Mouse (Mus musculus): ENCODE results near the gene 2610044O15Rik8.

Gene 2610044O15Rik8

GRCm38 (mm10) chr8:129234027-129234733 is at the start of gene 2610044O15Rik8:
2610044O15Rik8 (minus strand) TSS chr8:129234406.
- peak; percentile 82 for DNase-seq (ENCODE audit: low spot score in 2 of 2)

GRCm38 (mm10) chr8:129265918-129266317 is 31.7 kb upstream of the 2610044O15Rik8 start:
- no peak for DNase-seq (ENCODE audit: low spot score in 2 of 2)

GRCm38 (mm10) chr8:129264296-129264695 is 30.1 kb upstream of the 2610044O15Rik8 start:
- no peak for DNase-seq (ENCODE audit: low spot score in 2 of 2)

GRCm38 (mm10) chr8:129263211-129263927 is 29.2 kb upstream of the 2610044O15Rik8 start:
- peak; percentile 65 to 66 for DNase-seq (ENCODE audit: low spot score in 2 of 2)

GRCm38 (mm10) chr8:129233664-129234026 is 561 bp downstream of the 2610044O15Rik8 start:
- no peak for DNase-seq (ENCODE audit: low spot score in 2 of 2)
